Mouse (Mus musculus) midbrain, embryonic 16.5 days (tissue): Measurements from ENCODE around the gene Slc23a4. TPM values are rescaled to one million over a fixed set of nuclear protein-coding genes. Genes with fewer than 3 reads are reported as not detected.

Experiments used
- polyA plus RNA-seq: library from polyadenylated mRNA; unstranded; fragments of >200 nt; fragmentation: Nextera tagmentation; extraction: Ambion mirVana; gene quantifications from 2 replicates; pipeline ENCODE4 v1.2.1, GENCODE M21; 2015

Gene Slc23a4
- polyA plus RNA-seq, 1 experiment from 2014 or later, result 0.92 TPM

Other genes starting within 250 kb of the Slc23a4 start
- gene Agbl3, start 208.0 kb downstream of the Slc23a4 start, polyA plus RNA-seq, result 15.2 and 16.9 TPM in 2 replicates
- 1.1 and 1.2 TPM in 2 replicates for gene Tmem140, start 125.3 kb downstream of the Slc23a4 start, polyA plus RNA-seq
- 9.1 and 9.3 TPM in 2 replicates for gene Cyren, start 110.3 kb downstream of the Slc23a4 start, polyA plus RNA-seq
- 15.5 and 15.6 TPM in 2 replicates for gene Wdr91, start 77.5 kb downstream of the Slc23a4 start, polyA plus RNA-seq
- not detected in 2 replicates for gene Stra8, start 68.2 kb downstream of the Slc23a4 start, polyA plus RNA-seq
- 35.7 and 36.3 TPM in 2 replicates for gene Cnot4, start 145.3 kb upstream of the Slc23a4 start, polyA plus RNA-seq
- gene Nup205, start 189.0 kb upstream of the Slc23a4 start, polyA plus RNA-seq, result 23.9 and 26.8 TPM in 2 replicates